Mouse (Mus musculus) cortical plate, adult 2 months (tissue): ENCODE measurements around the gene Olfr713. TPM values are rescaled to one million over a fixed set of nuclear protein-coding genes. Genes with fewer than 3 reads are reported as not detected.

Experiments used
- H3K27ac ChIP-seq: fragments of 200-500 bp; 2 replicates; pipeline ENCODE4 v1.5.1; 2012; ENCODE audit warnings: low read length, control low read depth, inconsistent platforms; ENCODE audit not compliant: insufficient read depth
- H3K4me1 ChIP-seq: fragments of 200-500 bp; 2 replicates; pipeline ENCODE4 v1.6.1; 2011; ENCODE audit warnings: low read length; ENCODE audit not compliant: control insufficient read depth, insufficient read depth
- H3K4me3 ChIP-seq: fragments of 200-500 bp; 2 replicates; pipeline ENCODE4 v1.5.1; 2011; ENCODE audit warnings: mild to moderate bottlenecking, low read length, control low read depth; ENCODE audit not compliant: insufficient read depth
- CTCF ChIP-seq: fragments of 200-500 bp; IDR thresholded peaks from 2 replicates; pipeline ENCODE4 v1.5.1; 2011; ENCODE audit warnings: mild to moderate bottlenecking, control low read depth, low read length; ENCODE audit not compliant: insufficient read depth; ENCODE audit errors: extremely low read depth
- POLR2A ChIP-seq: fragments of 200-500 bp; IDR thresholded peaks from 2 replicates; pipeline ENCODE4 v1.6.1; 2011; ENCODE audit warnings: mild to moderate bottlenecking, low read length, control low read depth; ENCODE audit not compliant: insufficient read depth; ENCODE audit errors: extremely low read depth
- polyA plus RNA-seq: library from polyadenylated mRNA; depleted of rRNA; stranded (reverse); fragments of >200 nt; gene quantifications from 2 replicates; pipeline ENCODE4 v1.2.3, GENCODE M21; 2012; rRNA removed

The Olfr713 gene
- not detected in 2 replicates for polyA plus RNA-seq

- Histone ChIP-seq H3K4me1 (no peaks in the 10 kb centered on the region), H3K27ac (no peak within 1 kb of the TSS), H3K4me3 (no peak within 1 kb of the TSS)
- TF ChIP-seq POLR2A = no peak
- TF ChIP-seq CTCF = no peak
Observed at GRCm38 (mm10) chr7:107030874-107031273, at the start of gene Olfr713. Olfr713 (plus strand) TSS chr7:107031174.

GRCm38 (mm10) chr7:106985236-106985635 lies 45.7 kb upstream of the Olfr713 start:
- TF ChIP-seq POLR2A = no peak
- no peak for TF ChIP-seq CTCF
- no peak overlapping the region for H3K4me3 ChIP-seq
- no peaks in the 10 kb centered on the region for H3K4me1 ChIP-seq
- H3K27ac ChIP-seq = no peak overlapping the region

GRCm38 (mm10) chr7:107000798-107001197 lies 30.2 kb upstream of the Olfr713 start:
- no peaks in the 10 kb centered on the region for H3K4me1 ChIP-seq
- no peak overlapping the region for H3K27ac ChIP-seq
- H3K4me3 ChIP-seq = no peak overlapping the region
- TF ChIP-seq POLR2A = no peak
- no peak for TF ChIP-seq CTCF

GRCm38 (mm10) chr7:107004169-107004568 lies 26.8 kb upstream of the Olfr713 start:
- no peak for TF ChIP-seq CTCF

DNA sequence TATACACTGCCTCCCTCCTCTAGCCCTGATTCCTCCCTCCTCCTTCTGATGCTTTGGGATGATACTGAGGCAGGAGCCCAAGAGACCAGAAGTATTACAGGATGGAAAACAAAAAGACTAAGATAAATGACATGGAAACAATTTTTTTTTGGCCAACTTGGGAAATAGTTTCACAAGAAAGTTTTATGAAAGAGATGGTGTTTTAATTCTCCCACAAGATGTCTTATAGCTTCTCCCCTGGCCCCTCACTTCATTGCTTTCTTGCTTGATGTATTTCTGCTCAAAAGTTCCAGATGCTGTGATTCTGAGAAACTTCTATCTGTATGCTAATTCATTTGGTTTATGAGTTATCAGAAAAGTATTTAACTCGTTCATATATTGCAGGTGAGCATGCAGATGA lies 25.0 kb upstream of the Olfr713 start, which contains the start of gene Olfr2:
Olfr2 (minus strand) TSS at position 101 of the 400 bp plus-strand sequence.
- TF ChIP-seq POLR2A = no peak
- no peak for TF ChIP-seq CTCF
- H3K4me1 ChIP-seq = no peaks in the 10 kb centered on the region
- no peak within 1 kb of the TSS for H3K4me3 ChIP-seq
- no peak within 1 kb of the TSS for H3K27ac ChIP-seq

More at GRCm38 (mm10) chr7:107004169-107004568, 26.8 kb upstream of the Olfr713 start:
- H3K4me3 ChIP-seq = no peak overlapping the region
- no peak overlapping the region for H3K27ac ChIP-seq
- no peaks in the 10 kb centered on the region for H3K4me1 ChIP-seq

DNA sequence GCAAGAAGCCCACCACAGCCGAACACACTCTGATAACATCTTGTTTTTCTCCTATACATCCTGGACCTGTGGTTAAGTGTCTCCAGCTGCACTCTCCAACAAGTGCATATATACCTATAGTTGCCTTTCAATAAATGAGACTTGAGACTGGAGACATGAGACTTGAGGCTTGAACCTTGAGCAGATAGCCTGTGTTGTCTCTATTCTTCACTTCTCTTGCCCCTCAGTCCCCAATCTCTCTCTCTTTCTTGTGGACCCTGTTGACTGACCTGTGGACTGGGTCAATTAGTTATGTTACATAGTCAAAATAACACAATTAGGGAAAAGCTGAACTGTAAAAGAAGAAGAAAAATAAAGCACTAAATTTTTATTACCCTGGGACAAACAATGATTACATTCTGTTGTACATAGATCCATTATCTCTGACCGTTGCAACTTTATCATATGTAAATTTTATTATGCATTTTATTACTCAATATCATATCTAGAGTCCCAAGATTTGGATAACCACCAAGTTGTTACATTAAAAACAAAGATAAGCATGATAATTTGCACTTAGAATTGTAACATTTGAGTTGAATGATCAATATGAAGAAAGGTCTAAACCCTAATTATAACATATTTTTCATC lies 9.1 kb downstream of the Olfr713 start:
- no peak overlapping the region for H3K27ac ChIP-seq
- no peaks in the 10 kb centered on the region for H3K4me1 ChIP-seq
- H3K4me3 ChIP-seq = no peak overlapping the region
- TF ChIP-seq POLR2A = no peak
- TF ChIP-seq CTCF = no peak

- H3K27ac ChIP-seq = no peak overlapping the region
- TF ChIP-seq CTCF = no peak
- TF ChIP-seq POLR2A = no peak
- no peaks in the 10 kb centered on the region for H3K4me1 ChIP-seq
- H3K4me3 ChIP-seq = no peak overlapping the region
Observed at GRCm38 (mm10) chr7:107043136-107043535, 12.2 kb downstream of the Olfr713 start.

- TF ChIP-seq POLR2A = no peak
- no peak for TF ChIP-seq CTCF
- Histone ChIP-seq H3K27ac (no peak overlapping the region), H3K4me3 (no peak overlapping the region), H3K4me1 (no peaks in the 10 kb centered on the region)
Observed at GRCm38 (mm10) chr7:107044407-107044806, 13.4 kb downstream of the Olfr713 start.

- no peak overlapping the region for H3K27ac ChIP-seq
- TF ChIP-seq CTCF (no peak), POLR2A (no peak)
Observed at GRCm38 (mm10) chr7:107045833-107046232, 14.9 kb downstream of the Olfr713 start.

DNA sequence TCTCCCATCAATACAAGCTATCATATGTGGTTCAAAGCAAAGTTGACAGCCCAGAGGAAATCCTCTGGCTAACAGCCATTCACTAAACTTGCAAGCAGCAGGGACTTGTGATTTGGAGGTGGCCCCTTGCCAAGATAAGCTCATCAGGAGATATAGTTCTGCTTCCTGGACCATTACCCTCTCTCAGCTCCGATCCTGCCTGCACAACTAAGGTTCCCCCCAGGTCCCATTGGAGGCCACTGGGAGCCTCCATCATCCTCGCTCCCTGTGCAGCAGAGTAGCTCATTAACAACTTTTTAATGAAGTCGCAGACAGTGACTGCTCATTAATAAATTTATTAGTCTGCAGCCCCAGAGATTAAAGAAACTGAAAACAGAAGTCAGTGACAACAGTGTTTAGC lies 16.6 kb downstream of the Olfr713 start:
- H3K4me3 ChIP-seq = no peak overlapping the region
- TF ChIP-seq CTCF (no peak), POLR2A (no peak)
- no peak overlapping the region for H3K27ac ChIP-seq
- no peaks in the 10 kb centered on the region for H3K4me1 ChIP-seq

More at GRCm38 (mm10) chr7:107045833-107046232, 14.9 kb downstream of the Olfr713 start:
- no peak overlapping the region for H3K4me3 ChIP-seq
- no peaks in the 10 kb centered on the region for H3K4me1 ChIP-seq

GRCm38 (mm10) chr7:107070681-107071080 lies 39.7 kb downstream of the Olfr713 start, which contains the start of gene Olfr714:
Olfr714 (plus strand) TSS chr7:107070981.
- no peak for TF ChIP-seq POLR2A
- TF ChIP-seq CTCF = no peak
- Histone ChIP-seq H3K4me1 (no peaks in the 10 kb centered on the region), H3K27ac (no peak within 1 kb of the TSS), H3K4me3 (no peak within 1 kb of the TSS)

Other genes starting within 250 kb of the Olfr713 start
- gene Olfr699, start 238.0 kb upstream of the Olfr713 start, polyA plus RNA-seq = not detected in 2 replicates
- gene Olfr700, start 222.3 kb upstream of the Olfr713 start, polyA plus RNA-seq = not detected in 2 replicates
- gene Olfr701, start 217.0 kb upstream of the Olfr713 start, polyA plus RNA-seq = not detected in 2 replicates
- not detected in 2 replicates for gene Olfr702, start 197.3 kb upstream of the Olfr713 start, polyA plus RNA-seq
- not detected in 2 replicates for gene Olfr703, start 187.8 kb upstream of the Olfr713 start, polyA plus RNA-seq
- gene Olfr704, start 168.0 kb upstream of the Olfr713 start, polyA plus RNA-seq = not detected in 2 replicates
- gene Olfr705, start 154.3 kb upstream of the Olfr713 start, polyA plus RNA-seq = not detected in 2 replicates
- gene Olfr706, start 143.0 kb upstream of the Olfr713 start, polyA plus RNA-seq = not detected in 2 replicates
- not detected in 2 replicates for gene Olfr707, start 129.9 kb upstream of the Olfr713 start, polyA plus RNA-seq
- not detected in 2 replicates for gene Olfr1532-ps1, start 123.2 kb upstream of the Olfr713 start, polyA plus RNA-seq
- gene Olfr709-ps1, start 99.0 kb upstream of the Olfr713 start, polyA plus RNA-seq = not detected in 2 replicates
- not detected in 2 replicates for gene Olfr710, start 82.9 kb upstream of the Olfr713 start, polyA plus RNA-seq
- gene Olfr6, start 67.2 kb upstream of the Olfr713 start, polyA plus RNA-seq = not detected in 2 replicates
- not detected in 2 replicates for gene Olfr711, start 55.7 kb upstream of the Olfr713 start, polyA plus RNA-seq
- gene Olfr2, start 25.1 kb upstream of the Olfr713 start, polyA plus RNA-seq = not detected in 2 replicates
- not detected in 2 replicates for gene Olfr714, start 39.8 kb downstream of the Olfr713 start, polyA plus RNA-seq
- gene Olfr17, start 62.0 kb downstream of the Olfr713 start, polyA plus RNA-seq = not detected in 2 replicates
- gene Olfr715b, start 79.2 kb downstream of the Olfr713 start, polyA plus RNA-seq = not detected in 2 replicates
- not detected in 2 replicates for gene Olfr715, start 99.9 kb downstream of the Olfr713 start, polyA plus RNA-seq
- not detected in 2 replicates for gene Olfr716, start 107.2 kb downstream of the Olfr713 start, polyA plus RNA-seq
- gene Nlrp14, start 135.8 kb downstream of the Olfr713 start, polyA plus RNA-seq = not detected in 2 replicates
- gene Rbmxl2, start 178.3 kb downstream of the Olfr713 start, polyA plus RNA-seq = not detected in 2 replicates